Mouse (Mus musculus) heart, embryonic 10.5 days (tissue): Measurements from ENCODE around the gene Tmem237. TPM values are rescaled to one million over a fixed set of nuclear protein-coding genes. Genes with fewer than 3 reads are reported as not detected.

Experiments used
- DNase-seq: peaks from one replicate; pipeline ENCODE4 v3.0.0-alpha.2; 2017; ENCODE audit warnings: low spot score
- H3K27ac ChIP-seq: fragments of 300-500 bp; sonication (generic); 2 replicates; pipeline ENCODE4 v1.5.1; 2016; ENCODE audit warnings: mild to moderate bottlenecking
- H3K27me3 ChIP-seq: fragments of 300-500 bp; sonication (generic); 2 replicates; pipeline ENCODE4 v1.6.1; 2016; ENCODE audit warnings: mild to moderate bottlenecking; ENCODE audit not compliant: poor library complexity, insufficient read depth, severe bottlenecking
- H3K36me3 ChIP-seq: fragments of 300-500 bp; sonication (generic); 2 replicates; pipeline ENCODE4 v1.6.1; 2016; ENCODE audit warnings: mild to moderate bottlenecking, moderate library complexity
- H3K4me1 ChIP-seq: fragments of 300-500 bp; sonication (generic); 2 replicates; pipeline ENCODE4 v1.6.1; 2016; ENCODE audit warnings: mild to moderate bottlenecking
- H3K4me3 ChIP-seq: fragments of 300-500 bp; sonication (generic); 2 replicates; pipeline ENCODE4 v1.5.1; 2016; ENCODE audit warnings: mild to moderate bottlenecking, moderate library complexity
- H3K9me3 ChIP-seq: fragments of 300-500 bp; sonication (generic); 2 replicates; pipeline ENCODE4 v1.6.1; 2016; ENCODE audit warnings: mild to moderate bottlenecking, moderate library complexity
- WGBS: fragments of 180-500 bp; shearing (Covaris S2); methylation state at CpG from one replicate; pipeline ENCODE4 v1.1.7; 2016; 5-methylcytosine and 5-hydroxymethylcytosine counted together
- polyA plus RNA-seq: library from polyadenylated mRNA; unstranded; fragments of >200 nt; fragmentation: Nextera tagmentation; extraction: Ambion mirVana; gene quantifications from 2 replicates; pipeline ENCODE4 v1.2.1, GENCODE M21; 2016

The Tmem237 gene
- 17.8 and 29.8 TPM in 2 replicates for polyA plus RNA-seq

DNA sequence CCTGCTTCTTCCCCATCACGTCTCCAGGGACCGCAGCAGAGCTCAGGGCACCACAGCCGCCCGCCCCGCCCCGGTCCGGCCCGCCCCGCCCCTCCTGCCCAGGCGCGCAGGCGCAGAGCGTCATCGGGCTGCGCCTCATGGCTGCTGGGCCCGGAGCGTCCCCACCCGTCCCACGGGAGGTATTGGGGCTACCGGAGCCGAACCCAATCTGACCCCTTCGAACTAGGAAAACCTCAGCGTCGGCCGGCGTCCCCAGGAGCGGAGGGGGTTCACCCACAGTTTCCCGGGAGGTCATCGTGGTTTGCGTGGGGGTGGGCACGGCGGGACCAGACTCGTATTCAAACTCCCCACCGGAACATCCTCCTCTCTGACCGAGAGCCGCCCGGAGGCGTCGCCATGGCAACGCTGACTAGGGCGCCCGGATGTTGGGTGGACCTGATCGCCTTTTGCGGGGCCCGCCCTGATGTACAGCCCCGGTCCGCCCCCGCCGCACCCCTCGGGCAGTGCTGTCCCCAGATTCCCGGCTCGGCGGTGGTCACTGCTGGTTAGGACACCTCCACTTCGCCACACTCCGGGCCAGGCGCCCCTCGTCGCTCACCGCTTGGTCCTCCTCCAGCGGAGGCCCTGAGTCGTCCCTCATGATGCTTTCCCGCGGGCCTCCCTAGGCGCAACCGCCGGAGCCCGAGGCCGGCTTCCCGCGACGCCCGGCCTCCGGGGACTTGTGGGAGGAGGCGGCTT lies at the start of gene Tmem237:
Tmem237 (minus strand) TSS at position 689 of the 738 bp plus-strand sequence.
- WGBS: under 1% methylated on average over 71 of the region's 74 CpGs
- peaks cover 4% of the 10 kb centered on the region; the same call in 1 of the 2 replicates for H3K4me1 ChIP-seq

GRCm38 (mm10) chr1:59169586-59169985 lies 49.4 kb upstream of the Tmem237 start:
- Histone ChIP-seq H3K36me3 (peaks cover 36% of the 10 kb centered on the region), H3K4me3 (no peak overlapping the region), H3K27me3 (no peaks in the 10 kb centered on the region), H3K4me1 (peaks cover 8% of the 10 kb centered on the region), H3K9me3 (no peaks in the 10 kb centered on the region), H3K27ac (no peak overlapping the region)
- WGBS: 88% methylated on average over 6 of the region's 6 CpGs
- DNase-seq: no peak

More for the DNA sequence above, at the start of gene Tmem237:
- no peaks in the 10 kb centered on the region for H3K27me3 ChIP-seq
- H3K36me3 ChIP-seq: 0 out of 2 replicates have a peak, but pooled peaks cover 4% of the 10 kb centered on the region
- peak within 1 kb of the TSS; percentile 95 for H3K27ac ChIP-seq
- H3K4me3 ChIP-seq: peak within 1 kb of the TSS; percentile 81
- no peaks in the 10 kb centered on the region for H3K9me3 ChIP-seq
- peak; percentile 96 for DNase-seq

- Histone ChIP-seq H3K4me3 (no peak overlapping the region), H3K4me1 (peaks cover 8% of the 10 kb centered on the region), H3K27ac (no peak overlapping the region), H3K36me3 (peaks cover 39% of the 10 kb centered on the region), H3K27me3 (no peaks in the 10 kb centered on the region), H3K9me3 (no peaks in the 10 kb centered on the region)
- no peak for DNase-seq
- WGBS: 65% methylated on average over 2 of the region's 2 CpGs
Observed at GRCm38 (mm10) chr1:59168556-59168955, 48.3 kb upstream of the Tmem237 start.

DNA sequence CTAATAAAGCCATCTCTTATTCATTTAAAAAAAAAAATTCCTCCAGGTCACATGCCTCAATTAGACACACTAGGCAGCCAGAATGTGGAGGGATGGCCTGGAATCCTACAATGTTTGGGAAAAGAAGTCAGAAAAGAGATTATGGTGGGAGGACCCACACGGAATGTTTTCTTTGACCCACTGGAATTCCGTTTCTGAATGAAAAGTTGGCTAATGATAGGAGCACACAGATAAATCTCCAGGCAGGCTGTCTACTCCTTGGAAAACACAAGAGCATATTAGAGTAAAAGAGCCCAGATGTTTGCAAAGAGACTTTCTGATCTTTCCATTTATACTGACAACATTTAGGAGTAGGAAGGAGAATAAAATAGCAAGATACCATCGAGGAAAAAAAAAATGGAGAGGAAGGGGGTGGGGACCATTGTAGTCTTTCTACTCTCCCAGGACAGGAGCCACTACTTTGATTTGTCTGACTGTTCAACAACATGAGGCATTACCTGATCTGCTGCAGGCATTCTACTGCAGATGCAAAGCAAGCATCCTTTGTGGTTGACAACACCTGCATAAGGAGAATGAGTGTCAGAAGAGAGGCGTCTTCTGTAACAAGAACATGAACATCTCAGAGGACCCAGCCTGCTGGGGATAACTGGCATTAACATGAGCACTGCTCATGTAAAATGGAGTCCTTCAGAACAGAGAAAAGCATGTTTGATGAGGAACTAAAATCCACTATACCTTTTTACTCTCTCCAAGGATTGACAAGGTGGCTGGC lies 47.6 kb upstream of the Tmem237 start:
- WGBS: 66% methylated on average over 4 of the region's 4 CpGs
- H3K27ac ChIP-seq: no peak overlapping the region
- no peak for DNase-seq
- peaks cover 5% of the 10 kb centered on the region for H3K4me1 ChIP-seq
- H3K9me3 ChIP-seq: no peaks in the 10 kb centered on the region
- H3K27me3 ChIP-seq: no peaks in the 10 kb centered on the region
- peaks cover 46% of the 10 kb centered on the region for H3K36me3 ChIP-seq
- no peak overlapping the region for H3K4me3 ChIP-seq

DNA sequence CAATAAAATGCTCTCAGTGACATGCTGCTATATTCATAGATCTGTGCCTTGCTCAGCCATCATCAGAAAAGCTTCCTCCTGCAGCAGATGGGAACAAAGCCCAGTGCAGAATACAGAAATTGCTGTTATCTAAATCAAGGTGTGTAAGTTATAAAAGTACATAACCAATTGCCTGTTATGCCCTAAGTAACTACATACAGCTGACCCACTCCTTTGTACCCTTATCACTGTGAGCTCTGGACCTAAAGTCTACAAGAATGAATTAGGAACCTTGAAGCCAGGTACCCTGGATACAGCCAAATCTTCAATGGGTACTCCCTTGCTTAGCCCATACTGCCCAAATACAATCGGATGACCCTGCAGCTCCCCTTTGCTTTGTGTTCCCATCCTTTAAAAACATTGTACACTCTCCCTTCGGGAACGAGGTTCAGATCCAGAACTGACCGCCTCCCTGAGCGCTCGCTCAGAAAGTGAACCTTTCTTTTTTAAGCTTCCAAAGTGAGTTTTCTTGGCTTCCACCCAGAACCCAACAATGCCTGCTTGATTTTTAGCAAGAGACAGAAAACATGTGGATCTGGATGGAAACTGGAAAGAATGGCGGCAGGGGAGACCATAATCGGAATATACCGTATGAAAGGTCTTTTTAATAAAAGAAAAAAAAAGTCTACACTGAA lies 46.2 kb upstream of the Tmem237 start:
- no peak for DNase-seq
- Histone ChIP-seq H3K4me3 (no peak overlapping the region), H3K9me3 (no peaks in the 10 kb centered on the region), H3K4me1 (no peaks in the 10 kb centered on the region), H3K27ac (no peak overlapping the region), H3K36me3 (peaks cover 52% of the 10 kb centered on the region), H3K27me3 (no peaks in the 10 kb centered on the region)
- WGBS: 90% methylated on average over 9 of the region's 9 CpGs

DNA sequence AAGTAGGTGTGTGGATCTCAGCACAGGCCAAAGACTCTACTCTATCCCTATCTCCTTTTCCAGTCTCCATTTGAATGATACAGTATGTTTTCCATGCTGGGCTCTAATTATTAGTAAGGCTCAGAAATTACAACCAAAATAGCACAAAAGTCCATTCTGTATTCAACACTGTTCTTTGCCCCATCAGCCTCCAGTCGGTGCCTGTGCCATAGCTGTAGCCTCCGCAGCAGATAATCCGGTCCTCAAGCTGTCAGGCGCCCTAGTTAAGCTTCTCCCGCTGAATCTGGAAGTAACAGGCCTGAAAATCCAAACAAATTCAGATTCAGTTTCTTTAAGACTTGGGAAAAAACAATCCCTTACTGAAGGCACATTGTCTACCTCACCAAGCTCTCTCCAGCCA lies 43.7 kb upstream of the Tmem237 start:
- Histone ChIP-seq H3K27me3 (no peaks in the 10 kb centered on the region), H3K27ac (no peak overlapping the region), H3K4me3 (no peak overlapping the region), H3K9me3 (no peaks in the 10 kb centered on the region), H3K4me1 (no peaks in the 10 kb centered on the region), H3K36me3 (peaks cover 41% of the 10 kb centered on the region)
- DNase-seq: no peak
- WGBS: 62% methylated on average over 5 of the region's 5 CpGs

GRCm38 (mm10) chr1:59163030-59163461 lies 42.8 kb upstream of the Tmem237 start, which contains the start of gene Mpp4:
Gene Mpp4, minus strand, starts transcription at chr1:59163389.
- 67% methylated on average over 12 of the region's 12 CpGs for WGBS
- H3K4me1 ChIP-seq: no peaks in the 10 kb centered on the region
- H3K4me3 ChIP-seq: no peak within 1 kb of the TSS
- no peaks in the 10 kb centered on the region for H3K9me3 ChIP-seq
- no peak for DNase-seq
- no peak within 1 kb of the TSS for H3K27ac ChIP-seq
- H3K36me3 ChIP-seq: peaks cover 41% of the 10 kb centered on the region
- no peaks in the 10 kb centered on the region for H3K27me3 ChIP-seq

DNA sequence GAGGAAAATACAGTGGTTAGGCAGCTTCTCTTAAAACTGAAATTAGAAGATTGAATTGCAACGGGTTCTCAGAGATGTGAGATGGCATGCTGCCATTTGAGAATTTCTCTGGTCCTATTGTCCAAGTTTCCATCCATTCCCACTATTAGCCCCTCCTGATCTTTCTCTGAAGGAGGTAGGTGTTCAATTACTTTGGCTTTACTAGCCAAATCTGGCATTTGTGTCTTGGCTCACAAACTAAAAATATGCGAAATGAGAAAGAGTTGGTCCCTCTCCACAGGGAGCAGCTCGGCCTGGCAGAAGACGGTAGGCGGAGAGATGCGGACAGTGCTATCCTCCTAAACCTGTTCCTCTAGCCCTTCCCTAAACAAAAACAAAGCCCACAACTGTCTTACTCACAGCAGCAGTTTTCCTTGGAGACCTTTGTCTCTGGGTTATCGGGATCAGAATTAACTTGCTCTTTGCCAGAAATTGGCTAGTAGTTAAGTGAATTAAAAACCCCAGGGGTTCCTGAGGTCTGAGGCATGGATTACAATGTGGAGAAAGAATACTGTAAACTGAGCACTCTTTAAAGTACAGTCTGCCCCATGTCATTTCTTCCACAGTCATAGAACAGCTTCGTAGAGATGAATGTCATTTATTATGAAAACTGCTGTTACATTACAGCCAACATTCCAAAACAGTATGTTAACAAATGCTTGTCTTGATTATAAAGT lies 42.3 kb upstream of the Tmem237 start:
- H3K4me3 ChIP-seq: no peak overlapping the region
- no peaks in the 10 kb centered on the region for H3K9me3 ChIP-seq
- DNase-seq: no peak
- H3K27me3 ChIP-seq: no peaks in the 10 kb centered on the region
- H3K27ac ChIP-seq: no peak overlapping the region
- 64% methylated on average over 8 of the region's 8 CpGs for WGBS
- no peaks in the 10 kb centered on the region for H3K4me1 ChIP-seq
- peaks cover 36% of the 10 kb centered on the region for H3K36me3 ChIP-seq

DNA sequence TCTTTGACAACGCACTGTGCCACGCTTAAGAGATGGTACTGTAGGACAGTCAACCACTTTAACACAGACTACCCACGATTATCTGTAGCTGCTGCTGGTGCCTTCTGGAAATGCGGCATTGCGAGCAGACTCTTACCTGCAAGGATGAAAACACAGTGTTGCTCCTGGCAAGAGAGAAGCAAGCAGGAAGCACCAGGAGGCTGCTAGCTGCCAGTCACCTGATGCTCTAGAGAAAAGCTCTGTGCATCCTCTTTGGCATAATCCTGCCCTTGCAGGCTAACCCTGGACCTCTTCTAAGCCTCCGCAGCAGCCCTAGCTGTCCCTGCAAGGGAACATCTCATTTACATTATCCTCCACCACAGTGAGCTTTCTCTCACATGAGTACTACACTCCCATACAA lies 41.2 kb upstream of the Tmem237 start:
- no peak overlapping the region for H3K4me3 ChIP-seq
- no peak for DNase-seq
- no peaks in the 10 kb centered on the region for H3K9me3 ChIP-seq
- no peak overlapping the region for H3K27ac ChIP-seq
- no peaks in the 10 kb centered on the region for H3K27me3 ChIP-seq
- WGBS: 83% methylated on average over 6 of the region's 6 CpGs
- no peaks in the 10 kb centered on the region for H3K4me1 ChIP-seq
- H3K36me3 ChIP-seq: peaks cover 25% of the 10 kb centered on the region

DNA sequence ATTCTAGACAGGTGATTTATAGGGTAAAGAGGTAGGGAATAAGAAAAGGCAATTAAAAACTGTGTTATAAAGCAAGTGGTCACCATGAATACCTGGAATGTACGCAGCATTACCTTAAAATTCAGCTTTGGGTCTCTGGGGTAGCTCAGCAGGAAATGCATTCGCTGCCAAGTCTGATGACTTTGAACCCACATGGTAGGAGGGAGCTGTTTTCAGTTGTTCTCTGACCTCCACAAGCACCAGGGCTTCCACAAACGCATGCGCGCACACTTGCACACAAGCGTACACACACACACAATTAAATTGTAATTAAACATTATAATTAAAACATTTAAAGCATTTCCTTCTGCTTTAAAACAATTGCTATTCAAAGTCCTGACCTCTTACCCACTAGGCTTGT lies 40.7 kb upstream of the Tmem237 start:
- no peaks in the 10 kb centered on the region for H3K4me1 ChIP-seq
- no peak overlapping the region for H3K4me3 ChIP-seq
- WGBS: 90% methylated on average over 6 of the region's 6 CpGs
- no peak overlapping the region for H3K27ac ChIP-seq
- no peak for DNase-seq
- H3K9me3 ChIP-seq: no peaks in the 10 kb centered on the region
- H3K36me3 ChIP-seq: peaks cover 22% of the 10 kb centered on the region
- H3K27me3 ChIP-seq: no peaks in the 10 kb centered on the region

DNA sequence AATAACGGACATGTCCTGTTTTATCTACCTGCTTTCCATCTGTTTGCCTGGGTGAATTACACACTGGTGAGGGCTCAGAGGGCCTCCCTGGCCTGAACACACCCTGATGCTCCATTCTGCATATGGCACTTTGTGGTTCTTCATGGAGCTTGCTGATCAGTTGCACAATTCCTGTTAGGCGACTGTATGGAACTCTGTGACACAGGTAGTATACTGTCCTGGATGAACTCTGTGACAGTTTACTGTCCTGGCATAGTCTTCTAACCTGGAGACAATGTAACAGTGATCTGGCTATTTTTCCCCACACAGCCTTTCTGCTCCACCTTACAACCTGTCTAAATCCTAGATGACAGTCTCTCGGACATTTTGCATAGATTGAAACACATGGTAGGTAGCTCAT lies 38.9 kb upstream of the Tmem237 start:
- Histone ChIP-seq H3K27me3 (no peaks in the 10 kb centered on the region), H3K27ac (no peak overlapping the region), H3K9me3 (no peaks in the 10 kb centered on the region), H3K4me1 (no peaks in the 10 kb centered on the region), H3K4me3 (no peak overlapping the region), H3K36me3 (peaks cover 14% of the 10 kb centered on the region)
- DNase-seq: no peak
- 87% methylated on average over 3 of the region's 3 CpGs for WGBS

DNA sequence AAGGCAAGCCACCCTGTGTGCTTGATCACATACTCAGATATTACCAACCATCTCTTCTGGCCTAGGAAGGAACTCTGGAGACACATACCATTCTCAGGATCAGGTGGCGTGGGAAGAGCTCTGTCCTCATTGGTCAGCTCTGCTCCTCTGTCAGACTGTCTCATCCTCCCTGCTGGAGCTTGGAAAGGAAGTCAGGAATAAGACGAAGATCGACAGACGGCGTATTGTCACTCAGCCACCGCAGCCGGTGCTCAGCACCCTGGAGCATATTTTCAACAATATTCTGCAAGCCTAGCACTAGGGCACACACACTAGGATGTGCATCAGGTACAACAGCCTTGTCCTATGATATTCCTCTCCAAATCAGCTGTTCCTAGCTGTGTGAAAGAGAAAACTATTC lies 38.3 kb upstream of the Tmem237 start:
- H3K36me3 ChIP-seq: peaks cover 13% of the 10 kb centered on the region
- 79% methylated on average over 7 of the region's 7 CpGs for WGBS
- H3K27me3 ChIP-seq: no peaks in the 10 kb centered on the region

More for the DNA sequence above, 38.3 kb upstream of the Tmem237 start:
- Histone ChIP-seq H3K27ac (no peak overlapping the region), H3K4me3 (no peak overlapping the region), H3K9me3 (no peaks in the 10 kb centered on the region), H3K4me1 (no peaks in the 10 kb centered on the region)
- no peak for DNase-seq
